Mouse (Mus musculus) spleen, adult 2 months (tissue): ENCODE measurements at regions not wholly inside any gene's neighbourhood (a gene's known extent, or its start where the extent isn't known, plus 50 kb on each side); places are given as distances from the start of the nearest gene placed in this dataset.

Source experiments
- CTCF ChIP-seq: fragments of 200-500 bp; IDR thresholded peaks from 2 replicates; pipeline ENCODE4 v1.5.1; 2011; ENCODE audit warnings: mild to moderate bottlenecking, inconsistent platforms; ENCODE audit not compliant: insufficient read depth, insufficient read length, insufficient replicate concordance; ENCODE audit errors: extremely low read depth
- POLR2A ChIP-seq: fragments of 200-500 bp; IDR thresholded peaks from 2 replicates; pipeline ENCODE4 v1.6.1; 2011; ENCODE audit warnings: low read depth, low read length, inconsistent platforms

GRCm38 (mm10) chr8:109214247-109214646 lies 279.6 kb upstream of the Pmfbp1 start:
- no peak for TF ChIP-seq POLR2A
- TF ChIP-seq CTCF = no peak
